Mouse (Mus musculus) CD4-positive, CD25-positive, alpha-beta regulatory T cell, adult 4 months (primary cell): Measurements from ENCODE around the gene Cfap54. TPM values are rescaled to one million over a fixed set of nuclear protein-coding genes. Genes with fewer than 3 reads are reported as not detected.

ENCODE experiments used
- ATAC-seq: one replicate; pipeline ENCODE4 v1.8.0; 2017
- polyA plus RNA-seq, 2 experiments: library from polyadenylated mRNA; unstranded; fragments of 100-300 nt; shearing (Covaris generic); gene quantifications; one replicate each; pipeline ENCODE4 v1.2.1; 2017

The Cfap54 gene
- polyA plus RNA-seq, 2 experiments from 2014 or later, result 1.6 to 2.3 TPM

GRCm38 (mm10) chr10:92937091-92937490 lies 144.3 kb downstream of the Cfap54 start:
- no peak for ATAC-seq

- ATAC-seq, result no peak
Observed at GRCm38 (mm10) chr10:92934506-92934905, 146.9 kb downstream of the Cfap54 start.

GRCm38 (mm10) chr10:92933616-92934015 lies 147.8 kb downstream of the Cfap54 start:
- ATAC-seq, result no peak

DNA sequence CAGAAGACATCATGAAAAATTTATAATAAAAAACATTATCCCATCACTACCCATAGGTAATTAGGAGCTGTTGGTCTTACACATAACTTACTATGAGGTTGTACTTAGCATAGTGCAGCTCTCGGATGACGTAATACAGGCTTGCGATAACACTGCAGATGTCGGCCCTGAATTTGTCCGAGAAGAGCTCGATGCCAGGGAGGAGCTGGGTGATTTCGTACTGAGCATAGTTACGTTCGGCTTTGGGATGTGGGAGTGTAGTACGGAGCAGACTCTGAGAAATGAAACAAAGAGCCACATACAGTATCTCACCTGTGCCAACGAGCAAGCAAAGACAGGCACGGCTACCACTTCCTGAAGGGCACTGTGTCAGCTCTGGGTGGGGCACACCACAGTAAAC lies 149.0 kb downstream of the Cfap54 start:
- ATAC-seq, result no peak

GRCm38 (mm10) chr10:92930036-92930435 lies 151.4 kb downstream of the Cfap54 start:
- no peak for ATAC-seq

- ATAC-seq, result no peak
Observed at GRCm38 (mm10) chr10:92928256-92928655, 153.2 kb downstream of the Cfap54 start.

- ATAC-seq, result no peak
Observed at GRCm38 (mm10) chr10:92918551-92918950, 162.9 kb downstream of the Cfap54 start.

DNA sequence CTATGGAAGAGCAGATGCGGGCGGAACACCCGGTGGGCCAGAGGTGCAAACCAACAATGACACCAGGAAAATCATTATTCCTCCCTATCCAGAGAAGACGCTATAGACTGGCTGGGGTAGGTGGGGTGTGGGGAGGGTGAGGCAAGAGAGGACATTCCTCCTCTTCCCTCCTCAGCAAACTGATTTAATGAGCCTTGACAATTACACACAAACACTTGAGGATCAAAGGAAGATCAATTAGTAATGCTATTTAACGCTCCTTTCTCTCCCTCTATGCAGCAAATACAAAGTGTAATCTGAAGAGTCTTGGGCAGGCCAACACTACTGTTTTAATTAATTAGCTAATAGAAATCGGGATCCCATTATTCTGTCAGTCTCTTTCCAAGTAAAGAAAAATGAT lies 174.2 kb downstream of the Cfap54 start:
- no peak for ATAC-seq

DNA sequence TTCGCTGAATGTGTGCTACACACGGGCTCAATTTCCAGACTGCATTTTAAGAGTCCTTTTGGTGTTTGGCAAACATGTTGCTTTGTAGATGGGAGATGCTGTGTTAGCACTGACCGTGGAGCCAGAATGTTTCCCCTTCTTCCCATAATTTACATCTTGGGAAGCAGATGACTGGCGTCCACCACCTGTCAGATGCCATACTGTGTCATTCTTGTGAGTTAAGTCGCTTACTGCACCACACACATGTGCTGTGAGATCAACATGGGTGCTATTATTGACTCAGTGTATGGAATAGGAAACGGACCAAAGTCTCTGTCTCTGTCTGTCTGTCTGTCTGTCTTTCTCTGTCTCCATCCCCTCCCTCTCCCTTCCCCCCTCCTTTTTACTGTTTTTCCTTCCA lies 193.0 kb downstream of the Cfap54 start:
- ATAC-seq, result no peak

DNA sequence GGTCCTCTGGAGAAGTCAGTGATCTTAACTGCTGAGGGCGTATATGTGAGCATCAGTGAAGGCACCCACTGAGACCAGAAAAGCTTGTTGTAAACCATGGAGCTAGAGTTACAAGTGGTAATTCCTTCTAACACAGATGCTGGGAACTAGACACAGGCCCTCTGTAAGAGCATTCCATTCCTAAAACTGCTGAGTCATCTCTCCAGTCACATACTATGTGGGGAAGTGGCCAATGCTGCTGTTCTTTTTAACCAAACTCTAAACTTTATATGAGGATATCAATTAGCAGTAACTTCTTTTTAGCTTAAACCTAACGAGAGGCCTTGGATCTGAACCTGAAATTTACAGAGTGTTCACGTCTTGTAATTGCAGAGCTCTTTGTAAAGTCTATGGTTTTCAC lies 203.4 kb downstream of the Cfap54 start:
- ATAC-seq, result no peak

DNA sequence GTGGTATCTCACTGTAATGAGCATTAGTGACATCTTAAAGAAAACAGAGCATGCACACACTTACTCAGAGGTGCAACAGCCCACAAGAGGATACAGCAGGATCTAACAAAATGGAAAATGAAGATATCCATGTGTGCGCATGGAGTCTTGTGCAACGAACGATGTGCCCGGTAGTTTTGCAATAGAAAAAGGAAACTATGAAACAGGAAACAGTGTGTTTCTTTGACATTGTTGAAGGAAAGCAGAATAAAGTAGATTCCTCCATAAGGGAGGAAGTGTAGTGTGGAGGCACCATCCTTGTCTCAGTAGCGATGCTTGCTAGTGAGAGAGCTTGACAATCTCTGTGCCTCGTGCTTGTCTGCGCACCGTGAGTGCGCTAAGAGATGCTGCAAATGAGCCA lies 240.4 kb downstream of the Cfap54 start:
- no peak for ATAC-seq

- no peak for ATAC-seq
Observed at GRCm38 (mm10) chr10:92837572-92837971, 243.8 kb downstream of the Cfap54 start.

GRCm38 (mm10) chr10:92837045-92837444 lies 244.4 kb downstream of the Cfap54 start:
- ATAC-seq, result no peak

GRCm38 (mm10) chr10:92821499-92821898 lies 259.9 kb downstream of the Cfap54 start:
- no peak for ATAC-seq

DNA sequence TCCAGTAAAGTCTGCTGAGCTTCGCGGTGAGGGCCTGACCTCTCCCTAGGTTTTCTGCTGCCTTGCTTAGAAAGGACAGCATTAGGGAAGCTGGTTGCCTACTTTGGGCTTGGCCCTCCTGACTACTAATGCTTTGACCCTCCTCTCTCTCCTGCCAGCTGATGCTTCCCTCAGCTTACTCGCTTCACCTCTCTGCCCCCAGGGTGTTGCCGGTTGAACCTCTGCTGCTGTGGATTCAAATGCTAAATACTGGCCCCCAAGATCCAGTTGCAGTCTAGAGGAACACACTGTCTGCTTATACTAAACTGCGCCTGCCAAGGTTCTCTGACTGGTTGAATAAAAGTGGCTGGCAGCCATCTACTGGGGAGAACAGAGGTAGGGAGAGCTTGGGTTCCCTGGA lies 263.2 kb downstream of the Cfap54 start:
- ATAC-seq, result no peak

DNA sequence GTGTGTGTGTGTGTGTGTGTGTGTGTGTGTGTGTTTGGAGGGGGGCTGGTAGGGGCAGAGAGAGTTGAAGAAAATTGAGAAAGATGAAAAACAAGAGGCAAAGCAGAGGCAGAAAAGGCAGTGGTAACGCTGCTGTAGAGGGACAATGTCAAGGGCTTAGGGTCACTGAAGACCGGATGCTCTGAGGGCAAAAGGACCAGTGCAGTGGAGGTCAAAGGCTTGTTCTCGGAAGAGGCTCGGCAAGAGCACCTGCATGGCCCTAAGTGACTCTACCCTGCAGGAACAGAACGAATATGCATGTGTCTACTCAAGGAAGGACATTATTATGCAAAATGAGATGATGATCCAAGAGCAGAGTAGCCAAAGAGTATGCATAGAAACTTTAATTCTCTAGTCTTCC lies 264.5 kb downstream of the Cfap54 start:
- no peak for ATAC-seq

- no peak for ATAC-seq
Observed at GRCm38 (mm10) chr10:92810894-92811293, 270.5 kb downstream of the Cfap54 start.

GRCm38 (mm10) chr10:92791908-92792307 lies 289.5 kb downstream of the Cfap54 start:
- ATAC-seq, result no peak

DNA sequence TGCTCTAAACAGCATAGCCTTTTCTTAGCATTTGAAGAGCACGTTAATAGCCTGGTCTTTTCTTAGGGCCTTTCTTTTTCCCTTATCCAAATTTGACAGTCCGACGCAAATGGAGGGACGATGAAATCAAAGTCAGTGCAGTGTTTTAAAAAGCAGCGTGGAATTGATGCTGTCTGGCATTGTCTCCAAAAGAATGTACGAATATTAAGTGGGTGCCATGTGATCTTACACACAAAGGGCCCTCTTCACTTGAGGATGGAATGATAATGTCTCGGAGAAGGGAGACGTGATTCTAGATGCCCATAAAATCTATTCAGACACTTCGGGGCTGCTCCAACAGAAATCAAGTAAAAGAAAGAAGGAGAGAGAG lies 289.9 kb downstream of the Cfap54 start:
- ATAC-seq, result no peak

GRCm38 (mm10) chr10:92790893-92791530 lies 290.4 kb downstream of the Cfap54 start:
- peak; percentile 83 for ATAC-seq

DNA sequence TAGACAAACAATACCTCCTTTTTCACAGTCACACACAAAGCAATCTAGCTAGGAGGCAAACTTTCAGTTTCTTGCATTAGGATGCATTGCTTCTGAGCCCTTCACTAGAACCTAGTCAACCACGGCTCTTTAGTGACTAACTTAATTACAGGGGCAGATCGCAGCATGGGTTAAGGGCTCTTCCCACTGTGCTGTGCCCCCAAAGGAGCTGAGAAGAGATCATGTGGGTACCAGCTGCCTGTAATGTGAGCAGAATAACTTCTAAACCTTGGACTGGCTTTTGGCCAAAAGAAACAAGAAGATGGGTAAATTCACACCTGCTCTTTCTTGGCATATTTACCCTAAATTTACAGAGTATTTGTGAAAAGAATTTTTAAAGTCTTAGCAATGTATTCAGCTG lies 291.2 kb downstream of the Cfap54 start:
- no peak for ATAC-seq

DNA sequence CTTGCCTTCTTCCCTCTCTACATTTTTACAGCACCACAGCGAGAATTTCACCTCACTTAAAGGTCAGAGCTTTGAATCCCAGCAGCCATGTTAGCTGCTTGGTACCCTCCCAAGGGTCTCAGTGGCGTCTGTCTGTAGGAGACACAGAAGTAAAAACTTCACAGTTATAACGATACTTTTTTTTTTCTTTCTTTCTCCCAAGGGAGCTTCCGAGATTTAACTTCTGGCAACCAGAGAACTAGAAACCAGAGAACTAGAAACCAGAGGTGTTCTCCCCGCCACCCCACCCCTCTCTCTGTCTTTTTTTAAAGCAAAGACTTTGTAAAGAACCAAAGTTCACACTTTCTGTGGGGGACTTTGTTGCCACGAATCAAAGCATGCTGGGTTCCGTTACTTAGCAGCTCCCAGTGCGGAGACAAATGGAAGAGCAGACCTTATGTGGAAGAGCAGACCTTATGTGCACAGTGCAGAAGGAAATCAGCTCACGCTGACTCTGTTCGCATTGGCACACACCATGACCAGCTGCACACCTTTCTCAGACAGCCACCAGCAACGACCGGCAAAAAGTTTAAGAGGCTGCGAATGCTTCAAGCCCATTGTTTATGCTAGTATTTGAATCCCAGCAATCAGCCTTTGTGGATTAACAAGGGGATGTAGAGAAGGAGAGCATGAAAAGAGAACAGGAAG lies 292.9 kb downstream of the Cfap54 start:
- ATAC-seq, result no peak

DNA sequence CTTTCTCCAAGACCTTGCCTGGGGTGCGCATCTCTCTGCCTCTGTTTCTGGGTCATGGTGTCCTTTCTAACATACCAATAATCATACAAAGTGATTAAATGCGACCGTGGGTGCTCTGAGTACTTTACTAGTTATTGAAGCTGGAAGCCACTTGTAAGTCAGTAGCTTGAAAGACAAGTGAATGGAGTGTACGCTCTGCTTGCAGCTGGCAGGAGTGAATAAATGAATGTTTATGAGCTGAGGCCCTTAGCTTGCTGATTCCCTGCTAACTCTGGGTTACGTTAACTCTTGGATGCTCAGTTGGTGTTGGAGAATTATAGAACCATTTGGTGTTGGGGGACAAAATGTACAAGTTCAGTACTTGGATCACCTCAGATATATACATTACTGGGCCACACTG lies 298.7 kb downstream of the Cfap54 start:
- ATAC-seq, result no peak

DNA sequence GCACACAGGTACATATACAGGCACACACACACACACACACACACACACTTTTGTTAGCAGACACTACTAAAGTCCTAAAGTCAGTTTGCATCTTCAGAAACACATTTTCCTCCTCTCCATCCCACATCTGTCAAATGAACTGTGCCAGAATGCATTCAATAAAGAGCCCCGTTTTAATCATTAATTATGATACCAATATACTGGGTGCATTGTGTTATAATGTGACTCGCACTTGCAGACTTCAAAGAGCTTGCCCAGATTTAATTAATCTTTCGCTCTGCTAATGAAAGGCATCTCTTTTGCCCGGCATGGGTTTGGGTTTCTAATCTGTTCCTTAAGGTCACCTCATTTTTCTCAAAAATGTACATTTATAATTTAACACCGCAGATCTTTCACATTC lies 327.1 kb downstream of the Cfap54 start:
- no peak for ATAC-seq

GRCm38 (mm10) chr10:92730339-92730738 lies 351.1 kb downstream of the Cfap54 start:
- no peak for ATAC-seq
